Mouse (Mus musculus): ENCODE results near the gene Fam192a.

Gene Fam192a

GRCm38 (mm10) chr8:94601607-94602385 is at the start of gene Fam192a, which contains the start of gene Rspry1:
Gene Fam192a (minus strand): TSS chr8:94601997.
Gene Rspry1 (plus strand): TSS chr8:94601937.
- in situ Hi-C loops (cut with MboI; ENCODE audit: low sequenced_read_pairs), result no loop called here

GRCm38 (mm10) chr8:94649496-94649895 is 47.7 kb upstream of the Fam192a start:
- in situ Hi-C loops (cut with MboI; ENCODE audit: low sequenced_read_pairs), result no loop called here

- in situ Hi-C loops (cut with MboI; ENCODE audit: low sequenced_read_pairs), result no loop called here
Measured at GRCm38 (mm10) chr8:94646165-94646564, 44.4 kb upstream of the Fam192a start.

- in situ Hi-C loops (cut with MboI; ENCODE audit: low sequenced_read_pairs), result no loop called here
Measured at GRCm38 (mm10) chr8:94645202-94645601, 43.4 kb upstream of the Fam192a start.

GRCm38 (mm10) chr8:94641938-94642337 is 40.1 kb upstream of the Fam192a start:
- in situ Hi-C loops (cut with MboI; ENCODE audit: low sequenced_read_pairs), result no loop called here

- in situ Hi-C loops (cut with MboI; ENCODE audit: low sequenced_read_pairs), result no loop called here
Measured at GRCm38 (mm10) chr8:94641183-94641582, 39.4 kb upstream of the Fam192a start.

GRCm38 (mm10) chr8:94634211-94634610 is 32.4 kb upstream of the Fam192a start:
- in situ Hi-C loops (cut with MboI; ENCODE audit: low sequenced_read_pairs), result no loop called here

GRCm38 (mm10) chr8:94633564-94634194 is 31.9 kb upstream of the Fam192a start:
- in situ Hi-C loops (cut with MboI; ENCODE audit: low sequenced_read_pairs), result no loop called here

GRCm38 (mm10) chr8:94624885-94625284 is 23.1 kb upstream of the Fam192a start:
- in situ Hi-C loops (cut with MboI; ENCODE audit: low sequenced_read_pairs), result no loop called here

- in situ Hi-C loops (cut with MboI; ENCODE audit: low sequenced_read_pairs), result no loop called here
Measured at GRCm38 (mm10) chr8:94607064-94607463, 5.3 kb upstream of the Fam192a start.

- in situ Hi-C loops (cut with MboI; ENCODE audit: low sequenced_read_pairs), result no loop called here
Measured at GRCm38 (mm10) chr8:94604030-94604429, 2.2 kb upstream of the Fam192a start.

- in situ Hi-C loops (cut with MboI; ENCODE audit: low sequenced_read_pairs), result no loop called here
Measured at GRCm38 (mm10) chr8:94602471-94603131, 804 bp upstream of the Fam192a start.

GRCm38 (mm10) chr8:94601034-94601606 is 677 bp downstream of the Fam192a start:
- in situ Hi-C loops (cut with MboI; ENCODE audit: low sequenced_read_pairs), result no loop called here

- in situ Hi-C loops (cut with MboI; ENCODE audit: low sequenced_read_pairs), result no loop called here
Measured at GRCm38 (mm10) chr8:94600478-94600877, 1.3 kb downstream of the Fam192a start.

GRCm38 (mm10) chr8:94594211-94594610 is 7.6 kb downstream of the Fam192a start:
- in situ Hi-C loops (cut with MboI; ENCODE audit: low sequenced_read_pairs), result no loop called here

GRCm38 (mm10) chr8:94591691-94592090 is 10.1 kb downstream of the Fam192a start:
- in situ Hi-C loops (cut with MboI; ENCODE audit: low sequenced_read_pairs), result no loop called here

GRCm38 (mm10) chr8:94584238-94584817 is 17.5 kb downstream of the Fam192a start:
- in situ Hi-C loops (cut with MboI; ENCODE audit: low sequenced_read_pairs), result no loop called here

GRCm38 (mm10) chr8:94582569-94582968 is 19.2 kb downstream of the Fam192a start:
- in situ Hi-C loops (cut with MboI; ENCODE audit: low sequenced_read_pairs), result no loop called here

- in situ Hi-C loops (cut with MboI; ENCODE audit: low sequenced_read_pairs), result no loop called here
Measured at GRCm38 (mm10) chr8:94581820-94582483, 19.8 kb downstream of the Fam192a start.

GRCm38 (mm10) chr8:94575148-94575547 is 26.6 kb downstream of the Fam192a start:
- in situ Hi-C loops (cut with MboI; ENCODE audit: low sequenced_read_pairs), result no loop called here
